Mouse (Mus musculus): Measurements from ENCODE around the gene Mfsd12.

- TF ChIP-seq ZKSCAN1 (IDR thresholded peaks at IDR 0.05; ENCODE audit: low read depth, low read length) (no peak), ZMIZ1 (IDR thresholded peaks at IDR 0.05; ENCODE audit: low read depth, low read length) (no peak), NELFE (IDR thresholded peaks at IDR 0.05; ENCODE audit: low read depth, low read length) (no peak), TAL1 (IDR thresholded peaks at IDR 0.05; ENCODE audit: low read length) (no peak), POLR2A (IDR thresholded peaks at IDR 0.05; ENCODE audit: control insufficient read depth in 1 of 2, insufficient read depth in 1 of 2, low read depth in 1 of 2, low read length in 2 of 2, poor library complexity in 1 of 2) (no peak), EP300 (IDR thresholded peaks at IDR 0.05; ENCODE audit: low read depth in 1 of 2, low read length in 2 of 2) (no peak), CHD1 (IDR thresholded peaks at IDR 0.05; ENCODE audit: low read depth, low read length) (no peak)
Observed at GRCm38 (mm10) chr10:81316338-81317060, 40.8 kb upstream of the Mfsd12 start.

Data from MEL (cell line).